Mouse (Mus musculus): Measurements from ENCODE around the gene Yif1b.

DNA sequence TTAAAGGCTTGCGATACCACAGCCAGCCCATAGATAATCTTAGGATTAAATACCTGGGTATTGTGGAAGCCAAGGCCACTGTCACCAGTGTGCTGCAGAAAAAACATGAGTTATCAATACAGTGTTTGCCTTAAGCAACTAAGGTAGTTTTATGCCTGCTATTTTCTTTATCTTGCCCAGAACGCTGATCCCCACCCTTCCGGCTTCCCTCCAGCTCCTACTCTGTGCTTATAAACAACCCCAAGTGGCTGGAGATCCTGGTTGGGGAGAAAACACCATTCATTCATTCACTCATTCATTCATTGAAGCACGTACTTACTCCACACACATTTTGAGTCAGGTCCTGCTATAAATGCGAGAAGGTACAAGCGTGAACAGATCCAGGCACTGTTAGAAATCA lies 46.4 kb downstream of the Yif1b start:
- TF ChIP-seq CTCF (IDR thresholded peaks at IDR 0.05; ENCODE audit: extremely low read depth, insufficient read length, insufficient replicate concordance, low read depth, low read length): no peak
- TF ChIP-seq POLR2A (IDR thresholded peaks at IDR 0.05; ENCODE audit: low read depth, low read length): no peak

All from small intestine, adult 2 months (tissue).